Mouse (Mus musculus): Measurements from ENCODE around the gene Zfp526.
A peak's percentile ranks its signal among the peaks of the same experiment; 100 is the strongest.
"Not testable (repeated sequence)": the region's sequence is repeated elsewhere in the genome, so short reads cannot be mapped to it uniquely, and the experiment has no call there.

Zfp526 gene

GRCm38 (mm10) chr7:25241062-25241461 lies 19.8 kb downstream of the Zfp526 start:
- DNase-seq (ENCODE audit: low spot score): peak; percentile 63

GRCm38 (mm10) chr7:25243361-25243760 lies 22.1 kb downstream of the Zfp526 start:
- no peak for DNase-seq (ENCODE audit: low spot score)

- DNase-seq (ENCODE audit: low spot score): no peak
Observed at GRCm38 (mm10) chr7:25244562-25245369, 23.5 kb downstream of the Zfp526 start.

GRCm38 (mm10) chr7:25246079-25246758 lies 25.0 kb downstream of the Zfp526 start:
- no peak for DNase-seq (ENCODE audit: low spot score)

- DNase-seq (ENCODE audit: low spot score): no peak
Observed at GRCm38 (mm10) chr7:25246759-25247137, 25.5 kb downstream of the Zfp526 start.

- DNase-seq (ENCODE audit: low spot score): no peak
Observed at GRCm38 (mm10) chr7:25247498-25247897, 26.3 kb downstream of the Zfp526 start.

GRCm38 (mm10) chr7:25248018-25248647 lies 26.9 kb downstream of the Zfp526 start:
- DNase-seq (ENCODE audit: low spot score): no peak

GRCm38 (mm10) chr7:25248846-25249313 lies 27.7 kb downstream of the Zfp526 start:
- DNase-seq (ENCODE audit: low spot score): no peak

GRCm38 (mm10) chr7:25249314-25250140 lies 28.3 kb downstream of the Zfp526 start:
- DNase-seq (ENCODE audit: low spot score): peak; percentile 65

- DNase-seq (ENCODE audit: low spot score): peak; percentile 82
Observed at GRCm38 (mm10) chr7:25250141-25250972, 29.1 kb downstream of the Zfp526 start, which contains the start of gene Erf. TSS of gene Erf (minus strand) at chr7:25250761.

- peak; percentile 28 for DNase-seq (ENCODE audit: low spot score)
Observed at GRCm38 (mm10) chr7:25251071-25251791, 30.0 kb downstream of the Zfp526 start.

- DNase-seq (ENCODE audit: low spot score): no peak
Observed at GRCm38 (mm10) chr7:25251822-25252221, 30.6 kb downstream of the Zfp526 start.

GRCm38 (mm10) chr7:25261896-25262295 lies 40.7 kb downstream of the Zfp526 start:
- DNase-seq (ENCODE audit: low spot score): no peak

- no peak for DNase-seq (ENCODE audit: low spot score)
Observed at GRCm38 (mm10) chr7:25263968-25264870, 43.0 kb downstream of the Zfp526 start.

- DNase-seq (ENCODE audit: low spot score): not testable (repeated sequence)
Observed at GRCm38 (mm10) chr7:25265743-25266142, 44.5 kb downstream of the Zfp526 start.

GRCm38 (mm10) chr7:25266180-25266962 lies 45.1 kb downstream of the Zfp526 start:
- DNase-seq (ENCODE audit: low spot score): no peak

GRCm38 (mm10) chr7:25267301-25267750 lies 46.1 kb downstream of the Zfp526 start, which contains the start of gene Cic:
TSS of gene Cic (plus strand) at chr7:25267704.
- DNase-seq (ENCODE audit: low spot score): peak; percentile 98

All from adipocyte (in vitro differentiated cells).